Mouse (Mus musculus): Measurements from ENCODE around the gene Cldn14. TPM values are rescaled to one million over a fixed set of nuclear protein-coding genes. Genes with fewer than 3 reads are reported as not detected.

The Cldn14 gene
- polyA plus RNA-seq, 1 experiment from 2014 or later, result not detected

DNA sequence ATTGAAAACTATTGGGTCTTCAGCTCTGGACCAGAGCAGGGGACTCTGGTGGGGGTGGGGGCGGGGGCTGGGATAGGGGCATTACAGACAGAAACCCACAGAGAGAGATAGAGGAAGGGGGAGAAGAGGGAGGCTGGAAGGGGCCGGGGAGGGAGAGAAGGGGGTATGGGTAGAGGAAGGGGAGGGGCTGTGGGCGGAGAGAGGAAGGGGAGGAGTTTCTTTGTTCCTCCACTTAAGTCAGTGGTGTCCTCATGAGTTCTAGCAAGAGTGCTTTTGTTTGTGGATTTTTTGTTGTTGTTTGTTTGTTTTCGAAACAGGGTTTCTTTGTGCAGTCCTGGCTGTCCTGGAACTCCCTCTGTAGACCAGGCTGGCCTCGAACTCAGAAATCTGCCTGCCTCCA, 35.1 kb downstream of the Cldn14 start:
- 39% methylated on average over 4 of the region's 5 CpGs for WGBS
- Histone ChIP-seq H3K9ac (replicated peaks) (no peak overlapping the region), H3K4me2 (peak overlapping the region; percentile 39), H3K4me3 (replicated peaks) (0 out of 2 replicates have a peak overlapping the region, but pooled peaks have one; percentile 3), H3K36me3 (no peaks in the 10 kb centered on the region), H3K9me3 (replicated peaks) (no peaks in the 10 kb centered on the region), H3K27me3 (replicated peaks) (no peaks in the 10 kb centered on the region), H3K27ac (replicated peaks) (no peak overlapping the region), H3K4me1 (no peaks in the 10 kb centered on the region)
- no peak for ATAC-seq (ENCODE audit: low FRiP score)

DNA sequence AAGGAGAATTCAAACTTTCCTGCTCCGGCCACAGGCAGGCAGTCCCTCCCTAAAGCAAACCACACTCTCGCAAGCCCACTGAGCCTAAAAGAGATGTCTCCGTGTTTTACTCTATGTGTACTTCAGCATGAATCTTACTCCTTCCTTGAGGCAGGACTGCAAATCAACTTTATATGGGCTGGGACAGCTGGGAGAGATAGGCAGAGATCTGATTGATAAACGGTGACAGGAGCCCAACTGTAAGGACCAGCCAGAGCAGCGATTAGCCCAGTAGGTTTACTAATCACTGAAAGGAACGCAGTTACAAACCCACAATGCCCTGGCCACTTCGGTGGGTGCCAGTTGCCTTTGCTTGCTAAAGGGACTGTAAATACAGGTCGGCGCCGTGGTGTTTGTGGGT, 35.5 kb downstream of the Cldn14 start:
- Histone ChIP-seq H3K4me3 (replicated peaks) (0 out of 2 replicates have a peak overlapping the region, but pooled peaks have one; percentile 3), H3K36me3 (no peaks in the 10 kb centered on the region), H3K9ac (replicated peaks) (no peak overlapping the region), H3K27ac (replicated peaks) (no peak overlapping the region), H3K4me2 (peak overlapping the region; percentile 39), H3K27me3 (replicated peaks) (no peaks in the 10 kb centered on the region), H3K4me1 (no peaks in the 10 kb centered on the region), H3K9me3 (replicated peaks) (no peaks in the 10 kb centered on the region)
- no peak for ATAC-seq (ENCODE audit: low FRiP score)
- 37% methylated on average over 10 of the region's 10 CpGs for WGBS

DNA sequence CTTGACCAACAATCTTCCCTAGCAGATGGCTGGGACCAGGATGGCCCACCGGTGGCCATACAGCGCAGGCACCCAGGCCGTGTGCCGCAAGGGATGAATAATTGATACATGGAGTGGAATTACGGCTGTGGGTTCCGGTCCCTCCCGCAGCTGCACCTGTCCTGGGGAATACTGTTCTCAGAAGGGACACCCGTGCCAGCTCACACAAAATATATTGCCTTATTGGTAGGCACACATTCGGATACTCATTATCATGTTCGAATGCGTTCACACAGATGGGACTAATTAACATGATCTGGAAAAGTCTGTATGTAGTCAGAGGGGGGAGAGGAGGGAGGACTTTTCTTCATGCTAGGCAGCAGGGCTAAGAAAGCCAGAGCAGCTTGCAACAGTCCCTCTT, 37.6 kb downstream of the Cldn14 start:
- Histone ChIP-seq H3K4me1 (no peaks in the 10 kb centered on the region), H3K4me3 (replicated peaks) (no peak overlapping the region), H3K27me3 (replicated peaks) (no peaks in the 10 kb centered on the region), H3K9ac (replicated peaks) (no peak overlapping the region), H3K4me2 (no peak overlapping the region), H3K36me3 (no peaks in the 10 kb centered on the region), H3K9me3 (replicated peaks) (no peaks in the 10 kb centered on the region), H3K27ac (replicated peaks) (no peak overlapping the region)
- WGBS, result 27% methylated on average over 11 of the region's 11 CpGs
- no peak for ATAC-seq (ENCODE audit: low FRiP score)

DNA sequence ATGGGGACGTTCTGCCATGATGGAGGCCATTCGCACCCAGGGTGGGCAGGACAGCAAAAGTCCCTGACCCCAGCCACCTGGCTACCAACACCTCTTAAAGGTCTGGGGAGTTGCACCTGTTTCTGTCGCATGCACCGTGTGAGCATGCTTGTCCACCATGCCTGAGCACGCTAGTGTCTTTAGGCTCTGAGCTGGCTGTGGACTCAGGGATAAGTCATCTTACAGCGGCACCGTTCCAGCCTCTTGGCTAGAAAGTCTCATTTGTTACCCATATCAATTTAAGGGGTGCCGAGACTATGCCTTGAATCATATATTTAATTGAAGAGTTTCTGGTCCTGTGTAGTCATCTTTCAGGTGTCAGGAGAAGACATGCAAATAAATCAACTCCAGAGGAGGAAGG, 40.7 kb downstream of the Cldn14 start:
- Histone ChIP-seq H3K9ac (replicated peaks) (no peak overlapping the region), H3K4me2 (no peak overlapping the region), H3K9me3 (replicated peaks) (no peaks in the 10 kb centered on the region), H3K4me1 (no peaks in the 10 kb centered on the region), H3K27ac (replicated peaks) (no peak overlapping the region), H3K36me3 (no peaks in the 10 kb centered on the region), H3K4me3 (replicated peaks) (no peak overlapping the region), H3K27me3 (replicated peaks) (no peaks in the 10 kb centered on the region)
- ATAC-seq (ENCODE audit: low FRiP score), result no peak
- WGBS, result 96% methylated on average over 8 of the region's 8 CpGs

DNA sequence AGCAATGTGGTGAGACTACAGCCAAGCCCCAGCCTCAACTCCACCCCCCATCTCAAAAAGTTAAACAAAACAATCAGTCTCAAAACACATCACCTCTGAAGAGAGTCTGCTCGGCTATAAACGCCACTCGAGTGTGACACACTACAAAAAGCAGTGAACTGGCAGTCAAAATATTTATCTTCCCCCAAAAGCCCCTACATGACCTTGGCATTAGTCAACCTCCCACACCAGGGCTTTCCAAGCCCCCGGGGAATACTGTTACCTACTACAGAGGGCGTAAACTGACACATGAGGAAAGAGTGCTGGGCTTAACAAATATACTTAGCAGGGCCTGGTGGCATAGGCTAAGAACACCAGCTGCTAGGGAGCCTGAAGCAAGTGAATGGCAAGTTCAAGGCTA, 46.4 kb downstream of the Cldn14 start:
- Histone ChIP-seq H3K36me3 (no peaks in the 10 kb centered on the region), H3K9me3 (replicated peaks) (no peaks in the 10 kb centered on the region), H3K9ac (replicated peaks) (no peak overlapping the region), H3K27ac (replicated peaks) (no peak overlapping the region), H3K4me1 (peaks cover 6% of the 10 kb centered on the region), H3K4me2 (no peak overlapping the region), H3K27me3 (replicated peaks) (no peaks in the 10 kb centered on the region), H3K4me3 (replicated peaks) (no peak overlapping the region)
- 76% methylated on average over 5 of the region's 5 CpGs for WGBS
- no peak for ATAC-seq (ENCODE audit: low FRiP score)

DNA sequence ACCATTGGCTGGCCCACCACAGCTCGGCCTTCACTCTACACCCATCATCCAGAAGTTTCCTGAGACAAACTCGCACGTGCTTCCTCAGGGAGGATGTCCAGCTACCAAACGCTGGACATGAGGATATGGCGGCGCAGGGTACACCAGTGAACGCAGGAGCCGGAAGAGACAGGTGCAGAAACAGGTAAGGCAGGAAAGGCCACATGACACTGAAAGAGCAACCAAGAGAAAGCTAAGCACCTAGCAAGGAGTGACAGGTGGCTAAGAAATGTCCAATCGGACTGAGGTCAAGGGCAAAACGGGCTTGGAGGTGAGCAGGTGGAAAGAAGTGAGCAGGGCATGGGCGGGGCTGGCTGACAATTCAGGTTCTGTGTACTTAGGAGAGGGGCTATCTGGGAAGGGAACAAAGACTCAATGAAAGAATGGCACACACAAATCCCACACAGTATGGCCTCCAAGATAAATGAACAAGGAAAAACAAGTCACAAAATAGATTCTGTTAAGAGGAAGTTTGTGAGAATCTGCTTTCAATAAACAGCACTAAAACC, 47.5 kb downstream of the Cldn14 start:
- WGBS, result 89% methylated on average over 11 of the region's 11 CpGs
- ATAC-seq (ENCODE audit: low FRiP score), result no peak
- H3K4me1 ChIP-seq, result peaks cover 11% of the 10 kb centered on the region

DNA sequence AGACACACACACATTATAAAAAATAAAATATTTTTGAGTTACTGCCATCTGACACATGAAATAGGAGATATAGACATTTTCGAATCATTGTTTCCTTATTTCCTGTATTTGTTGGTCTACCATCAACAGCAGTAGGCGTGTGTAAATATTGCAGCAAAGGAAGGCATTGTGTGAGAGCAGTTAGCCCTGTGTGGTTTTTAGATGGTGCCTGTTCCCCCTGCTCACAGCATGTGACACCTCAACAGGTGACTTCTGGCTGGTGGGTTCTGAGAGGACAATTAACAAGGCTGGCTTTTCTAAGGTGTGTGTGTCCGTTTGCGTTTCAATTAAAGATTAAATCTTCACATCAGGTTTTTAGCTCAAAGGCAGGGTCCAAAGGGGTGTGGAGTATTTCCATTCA, 48.1 kb downstream of the Cldn14 start:
- ATAC-seq (ENCODE audit: low FRiP score), result no peak
- no peak overlapping the region for H3K27ac ChIP-seq (replicated peaks)
- no peaks in the 10 kb centered on the region for H3K36me3 ChIP-seq
- H3K4me3 ChIP-seq (replicated peaks), result no peak overlapping the region
- H3K4me2 ChIP-seq, result no peak overlapping the region
- no peaks in the 10 kb centered on the region for H3K9me3 ChIP-seq (replicated peaks)
- peaks cover 11% of the 10 kb centered on the region for H3K4me1 ChIP-seq
- WGBS, result 92% methylated on average over 4 of the region's 4 CpGs
- H3K9ac ChIP-seq (replicated peaks), result no peak overlapping the region
- H3K27me3 ChIP-seq (replicated peaks), result no peaks in the 10 kb centered on the region

More for the DNA sequence above, 47.5 kb downstream of the Cldn14 start:
- Histone ChIP-seq H3K36me3 (no peaks in the 10 kb centered on the region), H3K27ac (replicated peaks) (no peak overlapping the region), H3K27me3 (replicated peaks) (no peaks in the 10 kb centered on the region), H3K9me3 (replicated peaks) (no peaks in the 10 kb centered on the region), H3K4me3 (replicated peaks) (no peak overlapping the region), H3K9ac (replicated peaks) (no peak overlapping the region), H3K4me2 (no peak overlapping the region)

DNA sequence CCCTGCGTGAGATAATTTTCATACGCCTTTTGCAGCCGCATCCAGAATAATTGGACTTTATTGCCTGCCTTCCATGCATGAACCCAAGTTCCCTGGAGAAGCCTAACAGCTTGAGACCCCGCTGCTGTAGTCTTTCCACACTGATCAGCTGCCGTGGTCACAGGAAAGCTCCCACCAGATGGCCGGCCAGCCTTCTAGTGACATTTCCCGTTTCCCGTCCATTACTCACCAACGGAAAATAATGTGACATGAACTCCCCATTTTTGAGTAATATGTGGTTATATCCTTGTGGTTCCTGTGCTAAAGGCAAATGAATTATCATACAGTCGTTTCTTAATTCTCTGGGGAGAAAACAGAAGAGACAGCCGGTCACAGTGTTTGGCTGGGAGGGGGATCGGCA, 51.2 kb downstream of the Cldn14 start:
- 35% methylated on average over 12 of the region's 12 CpGs for WGBS
- Histone ChIP-seq H3K9ac (replicated peaks) (no peak overlapping the region), H3K36me3 (no peaks in the 10 kb centered on the region), H3K27me3 (replicated peaks) (no peaks in the 10 kb centered on the region), H3K4me3 (replicated peaks) (no peak overlapping the region), H3K4me1 (peaks cover 11% of the 10 kb centered on the region), H3K9me3 (replicated peaks) (no peaks in the 10 kb centered on the region), H3K27ac (replicated peaks) (no peak overlapping the region), H3K4me2 (peak overlapping the region; percentile 1; the same call in 1 of the 2 replicates)
- ATAC-seq (ENCODE audit: low FRiP score), result no peak

DNA sequence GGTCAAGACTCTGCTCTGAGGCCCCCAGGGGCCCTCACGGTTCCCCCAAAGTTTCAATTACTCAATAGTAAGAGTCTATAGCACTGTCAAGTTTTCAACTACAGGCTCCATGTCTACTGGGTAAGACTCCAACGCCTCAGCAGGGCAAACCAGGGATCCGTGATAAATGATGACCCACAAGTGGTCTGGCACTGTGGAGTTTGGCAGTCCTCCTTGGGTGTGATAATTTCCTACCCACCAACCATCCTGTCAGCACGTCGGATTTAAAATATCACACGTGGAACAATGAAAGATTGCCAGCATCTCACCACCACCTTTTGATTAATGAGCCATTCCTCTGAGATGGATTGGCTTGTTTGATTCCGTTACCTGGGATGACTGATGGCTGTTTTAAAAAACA, 51.7 kb downstream of the Cldn14 start:
- Histone ChIP-seq H3K36me3 (no peaks in the 10 kb centered on the region), H3K4me3 (replicated peaks) (no peak overlapping the region), H3K27me3 (replicated peaks) (no peaks in the 10 kb centered on the region), H3K9me3 (replicated peaks) (no peaks in the 10 kb centered on the region), H3K27ac (replicated peaks) (no peak overlapping the region), H3K4me1 (peaks cover 11% of the 10 kb centered on the region), H3K4me2 (peak overlapping the region; percentile 1; the same call in 1 of the 2 replicates), H3K9ac (replicated peaks) (no peak overlapping the region)
- WGBS, result 52% methylated on average over 7 of the region's 7 CpGs
- no peak for ATAC-seq (ENCODE audit: low FRiP score)

DNA sequence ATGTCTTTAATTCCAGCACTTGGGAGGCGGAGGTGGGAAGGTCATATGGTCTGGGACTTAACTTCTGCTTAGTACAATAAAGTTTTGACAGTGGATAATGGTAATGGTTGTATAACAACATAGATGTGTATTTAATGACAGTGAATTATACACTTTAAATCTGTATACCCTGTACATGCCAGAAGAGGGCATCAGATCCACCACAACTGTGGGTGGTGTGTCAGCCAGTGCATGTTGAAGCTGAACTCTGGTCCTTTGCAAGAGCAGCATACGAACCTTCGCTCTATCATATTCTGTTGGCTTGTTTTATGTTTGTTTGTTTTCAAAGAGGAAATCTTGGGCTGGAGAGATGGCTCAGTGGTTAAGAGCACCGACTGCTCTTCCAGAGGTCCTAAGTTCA, 61.2 kb downstream of the Cldn14 start:
- Histone ChIP-seq H3K27ac (replicated peaks) (no peak overlapping the region), H3K36me3 (no peaks in the 10 kb centered on the region), H3K4me3 (replicated peaks) (no peak overlapping the region), H3K4me2 (no peak overlapping the region), H3K9me3 (replicated peaks) (no peaks in the 10 kb centered on the region), H3K27me3 (replicated peaks) (no peaks in the 10 kb centered on the region; the same call in 1 of the 2 replicates), H3K4me1 (no peaks in the 10 kb centered on the region), H3K9ac (replicated peaks) (no peak overlapping the region)
- WGBS, result 93% methylated on average over 4 of the region's 4 CpGs
- ATAC-seq (ENCODE audit: low FRiP score), result no peak

DNA sequence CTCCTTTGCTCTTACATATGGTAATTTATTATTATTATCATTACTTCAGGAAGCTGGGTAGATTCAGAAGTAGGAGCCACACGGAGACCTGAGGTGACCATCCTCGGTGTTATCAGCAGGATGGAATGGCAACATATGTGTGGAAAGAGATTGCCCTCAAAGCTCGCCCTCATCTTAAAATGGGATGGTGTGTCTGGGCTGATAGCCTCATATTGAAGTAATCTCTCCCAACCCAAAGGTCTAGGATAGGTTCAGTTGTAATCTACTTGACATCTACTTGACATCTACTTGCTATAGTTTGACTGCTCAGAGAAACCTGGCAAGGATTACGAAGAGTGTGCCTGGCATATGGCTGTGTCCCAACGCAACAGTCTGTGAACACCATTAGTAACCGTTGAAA, 64.3 kb downstream of the Cldn14 start:
- H3K4me3 ChIP-seq (replicated peaks), result no peak overlapping the region
- H3K36me3 ChIP-seq, result no peaks in the 10 kb centered on the region
- no peaks in the 10 kb centered on the region for H3K4me1 ChIP-seq
- H3K9ac ChIP-seq (replicated peaks), result no peak overlapping the region
- ATAC-seq (ENCODE audit: low FRiP score), result no peak
- H3K9me3 ChIP-seq (replicated peaks), result no peaks in the 10 kb centered on the region
- H3K27me3 ChIP-seq (replicated peaks), result peaks cover 6% of the 10 kb centered on the region; the same call in 1 of the 2 replicates
- no peak overlapping the region for H3K27ac ChIP-seq (replicated peaks)
- 83% methylated on average over 6 of the region's 6 CpGs for WGBS
- H3K4me2 ChIP-seq, result no peak overlapping the region

DNA sequence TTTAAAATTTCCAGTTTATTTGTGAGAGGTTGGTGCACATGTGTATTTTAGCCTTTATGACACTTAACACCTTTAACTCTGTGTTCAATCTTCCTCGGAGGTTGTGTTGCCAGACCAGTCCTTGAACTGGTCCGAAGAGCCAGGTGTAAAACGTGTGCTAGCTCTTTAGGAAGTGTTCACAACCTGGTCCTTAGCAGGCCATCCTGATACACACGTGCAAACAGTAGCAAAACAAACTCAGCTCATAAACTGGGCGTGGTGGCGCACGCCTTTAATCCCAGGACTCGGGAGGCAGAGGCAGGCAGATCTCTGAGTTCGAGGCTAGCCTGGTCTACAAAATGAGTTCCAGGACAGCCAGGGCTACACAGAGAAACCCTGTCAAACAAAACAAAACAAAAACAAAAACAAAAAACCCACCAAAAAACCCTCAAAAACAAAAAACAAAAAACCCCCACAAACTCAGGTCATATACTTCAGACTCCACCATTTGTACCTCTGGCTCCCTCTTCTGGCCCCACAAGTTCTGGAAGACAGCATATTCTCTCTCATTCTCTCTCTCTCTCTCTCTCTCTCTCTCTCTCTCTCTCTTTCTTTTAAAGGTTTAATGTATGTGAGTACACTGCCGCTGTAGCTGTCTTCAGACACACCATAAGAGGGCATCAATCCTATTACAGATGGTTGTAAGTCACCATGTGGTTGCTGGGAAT, 65.7 kb downstream of the Cldn14 start:
- H3K36me3 ChIP-seq, result no peaks in the 10 kb centered on the region
- 93% methylated on average over 10 of the region's 10 CpGs for WGBS

More for the DNA sequence above, 65.7 kb downstream of the Cldn14 start:
- ATAC-seq (ENCODE audit: low FRiP score), result no peak
- H3K4me3 ChIP-seq (replicated peaks), result no peak overlapping the region
- H3K9ac ChIP-seq (replicated peaks), result no peak overlapping the region
- no peak overlapping the region for H3K27ac ChIP-seq (replicated peaks)
- peaks cover 5% of the 10 kb centered on the region for H3K4me1 ChIP-seq
- H3K27me3 ChIP-seq (replicated peaks), result peaks cover 6% of the 10 kb centered on the region; the same call in 1 of the 2 replicates
- no peak overlapping the region for H3K4me2 ChIP-seq
- H3K9me3 ChIP-seq (replicated peaks), result no peaks in the 10 kb centered on the region
